8 mouse cellular contexts compared by ENCODE assay signal in the genomic region with DNA sequence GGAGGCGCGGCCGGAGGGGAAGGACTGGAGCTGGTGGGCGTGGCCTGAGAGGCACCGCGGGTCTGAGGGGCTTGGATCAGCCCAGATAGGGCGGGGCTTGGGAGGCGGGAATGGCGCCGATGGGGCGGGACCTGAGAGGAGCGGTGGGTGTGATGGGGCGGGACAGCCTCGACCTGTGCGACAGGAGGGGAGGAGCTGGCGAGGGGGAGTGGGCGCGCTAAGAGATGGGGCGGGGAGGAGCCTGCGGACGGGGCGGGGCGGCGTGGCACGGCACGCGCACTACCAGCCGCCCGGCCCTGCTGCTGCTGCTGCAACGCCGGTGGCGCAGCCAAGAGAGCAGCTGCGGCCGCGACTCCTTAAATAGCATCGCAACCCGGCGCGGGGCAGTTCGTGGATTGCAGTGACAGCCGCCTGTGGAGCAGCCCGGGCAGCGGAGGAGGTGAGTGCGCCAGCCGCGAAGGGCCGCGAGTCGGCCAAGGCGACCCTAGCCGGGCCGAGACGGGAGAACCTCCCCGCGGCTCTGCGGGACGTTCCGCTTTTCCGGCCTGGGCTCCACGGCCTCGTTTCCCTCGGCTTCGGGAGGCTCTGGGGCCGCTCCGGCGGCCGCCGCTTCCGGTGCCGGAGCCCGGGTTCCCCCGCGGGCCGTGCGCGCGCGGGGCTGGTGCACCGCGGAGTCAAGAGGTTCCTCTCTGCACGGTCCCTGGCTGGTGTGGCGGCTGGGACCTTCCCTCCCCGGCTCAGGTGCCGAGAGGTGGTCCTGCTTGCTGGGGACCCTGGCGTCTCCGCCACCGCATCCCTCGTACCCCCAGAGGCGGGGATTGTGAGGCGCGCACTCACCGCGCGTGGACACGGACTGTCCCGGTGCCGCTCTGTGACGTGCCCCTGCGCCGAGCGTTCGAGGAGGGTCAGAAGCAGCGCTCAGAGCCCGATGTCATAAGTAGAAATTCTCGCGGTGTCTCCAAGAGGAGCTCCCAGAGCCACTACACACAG. TPM values are rescaled to one million over a fixed set of nuclear protein-coding genes. Genes with fewer than 3 reads are reported as not detected.
DNase-seq lines count a peak whose midpoint lies in the region; ATAC-seq and TF ChIP-seq lines count a peak whose summit lies in the region.

A gene (plus strand): TSS at position 246 of the 990 bp plus-strand sequence.

- peak; percentile 43 for TF ChIP-seq POLR2A in ES-Bruce4 (IDR thresholded peaks at IDR 0.05; ENCODE audit: insufficient read depth, low read length)

- H3K9me3 ChIP-seq in ES-Bruce4 (replicated peaks; ENCODE audit: control insufficient read depth, insufficient read depth, low read length, poor library complexity, severe bottlenecking) = no peaks in the 10 kb centered on the region
- H3K9me3 ChIP-seq in forebrain, embryonic 13.5 days (replicated peaks) = no peaks in the 10 kb centered on the region
- H3K9me3 ChIP-seq in liver, postnatal 0 days (ENCODE audit: low read length) = no peaks in the 10 kb centered on the region

- H3K4me2 ChIP-seq in forebrain, embryonic 13.5 days = peak within 1 kb of the TSS; percentile 95
- H3K4me2 ChIP-seq in liver, postnatal 0 days (ENCODE audit: low read depth, low read length) = peak within 1 kb of the TSS; percentile 79

- no peaks in the 10 kb centered on the region for H3K27me3 ChIP-seq in ES-Bruce4 (ENCODE audit: control insufficient read depth, insufficient read depth, low read length, poor library complexity, severe bottlenecking)
- H3K27me3 ChIP-seq in forebrain, embryonic 13.5 days = peaks cover 9% of the 10 kb centered on the region; the same call in 1 of the 2 replicates
- no peaks in the 10 kb centered on the region for H3K27me3 ChIP-seq in liver, postnatal 0 days (ENCODE audit: insufficient read depth, low read length)

- WGBS in forebrain, embryonic 13.5 days = under 1% methylated on average over 95 of the region's 106 CpGs
- under 1% methylated on average over 103 of the region's 106 CpGs for WGBS in large intestine, adult 2 months
- under 1% methylated on average over 87 of the region's 106 CpGs for WGBS in liver, postnatal 0 days (ENCODE audit: insufficient replicate concordance)

- no peak for TF ChIP-seq EP300 in ES-Bruce4 (IDR thresholded peaks at IDR 0.05; ENCODE audit: insufficient read depth, low read depth, low read length)
- no peak for TF ChIP-seq EP300 in liver, postnatal 0 days (IDR thresholded peaks at IDR 0.05; ENCODE audit: low read depth)

- TF ChIP-seq CTCF in ES-Bruce4 (IDR thresholded peaks at IDR 0.05; ENCODE audit: low read depth, low read length) = no peak
- TF ChIP-seq CTCF in liver, postnatal 0 days (IDR thresholded peaks at IDR 0.05; ENCODE audit: low read depth) = no peak

- H3K9ac ChIP-seq in ES-Bruce4 (ENCODE audit: low read depth, poor library complexity, severe bottlenecking) = peak within 1 kb of the TSS; percentile 89
- peak within 1 kb of the TSS; percentile 86 for H3K9ac ChIP-seq in forebrain, embryonic 13.5 days
- H3K9ac ChIP-seq in liver, postnatal 0 days (replicated peaks) = peak within 1 kb of the TSS; percentile 98

- no peaks in the 10 kb centered on the region for H3K4me1 ChIP-seq in ES-Bruce4 (ENCODE audit: control insufficient read depth, insufficient read depth, low read length)
- peaks cover 5% of the 10 kb centered on the region; the same call in 1 of the 2 replicates for H3K4me1 ChIP-seq in forebrain, embryonic 13.5 days
- peaks cover 41% of the 10 kb centered on the region for H3K4me1 ChIP-seq in liver, postnatal 0 days (ENCODE audit: insufficient read depth)

- no peaks in the 10 kb centered on the region for H3K36me3 ChIP-seq in ES-Bruce4 (ENCODE audit: control insufficient read depth, insufficient read depth, low read length, poor library complexity, severe bottlenecking)
- H3K36me3 ChIP-seq in forebrain, embryonic 13.5 days (ENCODE audit: poor library complexity, severe bottlenecking) = no peaks in the 10 kb centered on the region
- H3K36me3 ChIP-seq in liver, postnatal 0 days (replicated peaks; ENCODE audit: insufficient read depth, low read length) = peaks cover 24% of the 10 kb centered on the region

- no peak within 1 kb of the TSS for H3K27ac ChIP-seq in ES-Bruce4 (ENCODE audit: insufficient read depth, low read length)
- H3K27ac ChIP-seq in forebrain, embryonic 13.5 days = peak within 1 kb of the TSS; percentile 57
- peak within 1 kb of the TSS; percentile 97 for H3K27ac ChIP-seq in liver, postnatal 0 days (ENCODE audit: low read depth)

- peak; percentile 100 for DNase-seq in c-Kit-positive CD71-positive TER-119-positive erythroid progenitor cells, embryonic 14.5 days (ENCODE audit: low spot score)
- peak; percentile 98 to 100 for DNase-seq in heart, postnatal 10 days
- DNase-seq in large intestine, adult 2 months (ENCODE audit: low read depth, low spot score) = peak; percentile 93
- peak; percentile 100 for DNase-seq in liver, postnatal 0 days
- peak; percentile 97 for DNase-seq in thymus, adult 18-20 months

- intact Hi-C loops in heart, postnatal 10 days (cut with DNase I) = loop anchor here (2.0 to 10.0 kb wide), 3 partner anchors 36 to 264 kb away; a partner anchor contains a TSS

- ATAC-seq in forebrain, embryonic 13.5 days = peak; percentile 94
- peak; percentile 91 for ATAC-seq in liver, postnatal 0 days
- ATAC-seq in neutrophil, adult 5-6 weeks (ENCODE audit: extremely low read depth, insufficient number of reproducible peaks, low FRiP score, poor library complexity, severe bottlenecking) = peak; percentile 90

- H3K4me3 ChIP-seq in ES-Bruce4 (ENCODE audit: low read depth, low read length) = peak within 1 kb of the TSS; percentile 97
- peak within 1 kb of the TSS; percentile 85 for H3K4me3 ChIP-seq in forebrain, embryonic 13.5 days
- H3K4me3 ChIP-seq in liver, postnatal 0 days (ENCODE audit: low read depth, low read length) = peak within 1 kb of the TSS; percentile 94

RNA-seq across cellular contexts. Expression of the gene that starts here (rescaled TPM):
- 17.4 and 18.8 TPM in 2 replicates for polyA plus RNA-seq in ES-Bruce4 (2011; ENCODE audit: insufficient read depth, insufficient read length, low read depth, missing spikeins)
- 5.8 and 6.7 TPM in 2 replicates for polyA plus RNA-seq in forebrain, embryonic 13.5 days (2015; fragmentation: Nextera tagmentation; extraction: Ambion mirVana)
- 100 to 1,000 TPM; 855 to 861 TPM for total RNA-seq in heart, postnatal 10 days (2021)
- polyA plus RNA-seq in large intestine, adult 2 months (2012; rRNA removed) = 9.7 and 16.7 TPM in 2 replicates
- 428 and 466 TPM in 2 replicates for polyA plus RNA-seq in liver, postnatal 0 days (2015; fragmentation: Nextera tagmentation; extraction: Ambion mirVana)
- total RNA-seq in neutrophil, adult 5-6 weeks (2017) = 57.7 and 77.8 TPM in 2 replicates

Comparison
In these comparisons a context has a peak if more than half of its experiments do, and no peak if none do; other contexts are left out.
1. RNA of the gene that starts here (total RNA-seq): 855 to 861 TPM in heart, postnatal 10 days; 57.7 to 77.8 TPM in neutrophil, adult 5-6 weeks; every median in the first group is over 10 times any median in the second.
2. RNA of the gene that starts here (polyA plus RNA-seq): 428 to 466 TPM in liver, postnatal 0 days; 17.4 to 18.8 TPM in ES-Bruce4, 9.7 to 16.7 TPM in large intestine, adult 2 months and 5.8 to 6.7 TPM in forebrain, embryonic 13.5 days; every median in the first group is over 10 times any median in the second.
3. Peak in every context shown above with its lines, with median percentiles within 50 percentile points of each other: H3K4me3 ChIP-seq, H3K9ac ChIP-seq, DNase-seq and ATAC-seq.